Mouse (Mus musculus): ENCODE results near the gene Nudt11.

The Nudt11 gene

GRCm38 (mm10) chrX:6047066-6047935 lies at the start of gene Nudt11:
Nudt11 (plus strand) TSS chrX:6047453.
- peak in 1 of 2 experiments; percentile 7 for DNase-seq (ENCODE audit: low spot score in 2 of 2)

GRCm38 (mm10) chrX:6047936-6048614 lies 822 bp downstream of the Nudt11 start:
- peak in 1 of 2 experiments; percentile 21 for DNase-seq (ENCODE audit: low spot score in 2 of 2)

DNA sequence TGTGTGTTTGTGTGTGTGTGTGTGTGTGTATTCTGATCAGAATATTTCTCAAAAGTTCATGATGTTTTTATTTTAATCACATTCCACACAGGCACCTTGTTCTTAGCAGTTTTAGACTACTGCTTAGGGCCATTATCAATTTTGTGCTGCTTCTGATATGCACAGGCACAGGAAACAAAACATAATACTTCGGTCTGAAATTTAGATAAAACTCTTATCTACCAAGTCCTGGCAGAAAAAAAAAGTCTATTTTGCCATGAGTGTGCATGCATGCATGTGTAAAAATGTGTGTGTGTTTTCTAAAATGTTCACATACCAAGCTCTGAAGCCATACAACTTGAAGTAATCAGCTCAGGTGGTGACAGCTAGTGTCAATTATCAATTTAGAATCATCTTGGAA lies 14.3 kb downstream of the Nudt11 start:
- DNase-seq (ENCODE audit: low spot score in 2 of 2) = no peak

DNA sequence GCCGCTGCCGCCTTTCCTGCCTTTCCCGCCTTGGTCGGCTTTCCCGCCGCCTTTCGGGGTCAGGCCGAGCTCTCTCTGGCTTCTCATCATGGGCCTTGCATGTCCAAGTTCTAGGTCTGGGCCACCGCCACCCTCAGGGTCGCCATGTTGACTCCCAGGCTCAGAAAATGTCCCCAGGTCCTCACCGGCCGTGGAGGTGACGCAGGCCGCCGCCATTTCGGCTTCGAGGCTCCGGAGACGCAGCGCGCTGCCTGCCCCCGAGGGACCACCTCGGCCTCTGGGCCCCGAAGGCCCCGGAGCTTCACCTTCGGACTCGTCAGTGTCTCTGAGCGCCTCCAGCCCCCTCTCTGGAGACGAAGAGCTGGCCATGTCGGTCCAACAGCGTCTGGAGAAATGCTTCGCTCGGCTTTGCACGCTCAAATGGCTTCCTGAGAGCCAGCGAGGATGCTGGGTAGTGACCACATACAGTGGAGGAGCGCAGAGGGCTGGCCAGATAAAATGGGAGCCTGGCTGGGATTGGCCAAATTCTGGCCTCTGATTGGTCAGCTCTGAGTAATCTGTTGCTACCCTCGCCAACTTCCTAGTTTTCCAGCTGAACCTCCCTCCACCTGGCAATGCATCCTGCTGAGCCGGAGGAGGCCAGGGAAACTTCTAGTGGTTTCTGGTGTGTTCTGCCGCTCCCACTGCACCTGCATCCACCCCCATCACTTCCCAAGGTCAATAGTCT lies 35.9 kb downstream of the Nudt11 start, which contains the start of gene AU022751:
TSS of gene AU022751 (minus strand) at position 466 of the 727 bp plus-strand sequence.
- DNase-seq (ENCODE audit: low spot score in 2 of 2) = no peak

DNA sequence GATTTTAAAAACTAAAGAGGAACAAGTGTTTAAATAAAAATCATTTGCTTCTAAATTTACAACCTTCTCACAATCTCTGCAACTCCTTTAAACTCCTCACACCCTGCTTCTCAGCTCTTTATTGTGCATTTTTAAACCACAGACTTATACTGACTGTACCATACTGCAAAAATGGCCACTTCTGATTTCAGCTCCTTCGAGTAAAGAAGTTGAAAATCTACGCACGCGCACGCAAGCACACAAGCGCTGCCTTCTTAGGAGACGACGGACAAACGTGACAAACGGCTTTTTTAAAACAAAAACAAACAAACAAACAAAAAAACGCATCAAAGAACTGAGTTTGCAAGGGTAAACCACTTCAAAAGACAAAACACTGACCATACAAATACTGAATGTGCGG lies 44.3 kb downstream of the Nudt11 start:
- peak in 1 of 2 experiments; percentile 27 for DNase-seq (ENCODE audit: low spot score in 2 of 2)

DNA sequence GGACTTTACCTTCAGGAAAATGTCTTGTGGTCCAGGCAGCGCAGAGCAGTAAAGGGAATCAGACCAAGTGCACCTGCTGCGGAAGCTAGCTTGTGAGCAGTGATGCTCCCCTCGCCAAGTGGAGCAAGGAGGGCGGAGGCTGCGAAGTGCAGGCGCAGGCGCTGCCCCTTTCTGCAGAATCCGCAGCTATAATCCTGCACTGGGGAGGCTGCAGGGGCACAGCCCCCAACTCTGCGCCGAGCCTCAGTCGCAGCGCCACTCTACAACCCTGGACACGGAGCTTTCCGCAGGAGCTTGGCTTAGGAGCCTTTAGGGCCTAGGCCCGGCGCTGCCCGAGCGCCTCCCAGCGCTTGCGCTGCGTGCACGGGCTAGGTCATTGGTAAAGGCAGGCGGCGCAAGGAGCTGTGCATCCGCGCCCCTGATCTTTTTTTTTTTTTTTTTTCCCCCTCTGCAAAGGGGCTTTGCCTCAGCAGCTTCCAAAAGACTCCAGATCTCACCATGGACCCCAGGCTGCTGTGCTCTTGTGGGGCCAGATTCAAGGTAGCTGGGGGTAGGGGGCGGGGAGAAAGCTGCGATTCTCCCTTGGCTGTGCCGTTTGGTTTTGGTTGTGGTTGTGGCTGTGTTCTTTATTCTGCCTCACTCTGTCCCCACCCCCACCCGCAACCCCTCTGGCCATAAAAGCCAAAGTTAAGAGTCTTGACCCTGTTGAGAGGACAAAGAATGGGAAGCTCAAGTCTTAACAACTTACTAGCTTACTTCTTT lies 44.9 kb downstream of the Nudt11 start:
- DNase-seq (ENCODE audit: low spot score in 2 of 2) = peak; percentile 44 to 52

All from frontal cortex, postnatal 36 days (tissue).